Mouse (Mus musculus): ENCODE results near the gene Cdh13. TPM values are rescaled to one million over a fixed set of nuclear protein-coding genes. Genes with fewer than 3 reads are reported as not detected.

Gene Cdh13
- polyA plus RNA-seq, 3 experiments from 2014 or later, result 0.15 to 0.35 TPM; not detected in 1

GRCm38 (mm10) chr8:118448011-118448410 is 164.5 kb downstream of the Cdh13 start:
- ATAC-seq, result no peak

DNA sequence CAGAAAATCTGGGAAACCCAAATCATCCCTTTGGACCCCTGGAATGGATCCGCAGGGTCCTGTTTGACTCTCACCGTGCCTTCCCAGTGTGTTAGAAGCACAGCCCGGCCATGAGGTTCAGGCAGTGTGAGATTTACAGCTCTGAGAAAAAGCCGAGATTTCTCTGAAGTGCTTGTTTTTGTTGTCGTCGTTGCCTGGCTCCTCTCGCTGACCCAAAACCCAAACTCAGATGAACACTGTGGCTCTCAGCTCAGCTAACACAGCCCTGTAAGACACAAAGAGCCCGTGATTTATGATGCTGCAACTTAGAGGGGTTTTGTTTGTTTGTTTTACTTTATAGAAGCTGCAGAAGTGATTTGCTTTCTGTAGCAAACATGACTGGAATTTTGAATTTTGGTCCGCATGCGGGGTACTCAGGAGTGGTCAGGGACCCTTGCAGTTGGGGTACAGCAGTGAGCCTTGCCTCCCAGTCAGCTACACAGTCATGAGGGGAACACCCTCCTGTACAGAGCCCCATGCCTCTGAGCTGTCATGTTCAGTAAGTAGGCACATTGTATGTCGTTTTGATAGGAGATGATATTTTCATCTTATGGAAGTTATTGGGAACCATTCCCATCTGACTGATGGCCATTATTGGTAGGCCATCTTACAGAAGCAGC is 169.0 kb downstream of the Cdh13 start:
- no peak for ATAC-seq

- ATAC-seq, result no peak
Observed at GRCm38 (mm10) chr8:118455245-118455644, 171.7 kb downstream of the Cdh13 start.

GRCm38 (mm10) chr8:118465330-118465948 is 181.9 kb downstream of the Cdh13 start:
- ATAC-seq, result no peak

DNA sequence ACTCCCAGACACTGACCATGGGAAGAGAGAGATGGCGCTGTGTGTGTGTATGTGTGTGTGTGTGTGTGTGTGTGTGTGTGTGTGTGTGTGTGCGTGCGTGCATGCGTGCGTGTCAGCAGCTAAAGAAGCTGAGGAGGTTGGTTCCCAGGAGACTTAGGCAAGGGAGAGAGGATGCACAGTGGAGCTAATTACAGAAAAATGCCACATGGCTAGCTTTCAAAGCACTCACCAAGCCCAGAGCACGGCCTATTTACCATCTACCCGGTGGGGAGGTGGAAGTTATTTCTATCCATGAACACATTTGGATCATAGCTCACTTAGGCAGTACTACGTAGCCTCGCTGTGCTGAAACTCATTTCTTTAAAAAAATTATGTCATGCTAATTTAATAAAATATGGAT is 194.1 kb downstream of the Cdh13 start:
- no peak for ATAC-seq

DNA sequence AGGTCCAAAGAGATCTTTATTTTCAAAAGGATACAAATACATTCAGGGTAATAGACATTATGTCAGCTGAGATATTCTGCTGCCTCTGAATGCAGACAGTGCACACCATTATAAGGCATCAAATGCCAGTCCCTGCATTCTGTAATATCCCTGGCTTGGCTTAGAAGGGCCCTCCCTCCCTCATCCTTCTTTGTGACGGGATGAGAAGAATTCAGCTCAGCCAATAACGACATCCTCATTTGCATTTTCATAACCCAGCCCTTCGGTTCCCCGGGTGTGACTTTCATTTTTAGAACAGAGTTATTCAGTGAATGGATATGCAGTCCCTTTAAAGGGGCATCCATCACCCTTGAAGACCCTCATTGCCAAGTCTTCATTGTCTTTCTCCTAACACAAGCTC is 205.2 kb downstream of the Cdh13 start:
- ATAC-seq, result no peak

DNA sequence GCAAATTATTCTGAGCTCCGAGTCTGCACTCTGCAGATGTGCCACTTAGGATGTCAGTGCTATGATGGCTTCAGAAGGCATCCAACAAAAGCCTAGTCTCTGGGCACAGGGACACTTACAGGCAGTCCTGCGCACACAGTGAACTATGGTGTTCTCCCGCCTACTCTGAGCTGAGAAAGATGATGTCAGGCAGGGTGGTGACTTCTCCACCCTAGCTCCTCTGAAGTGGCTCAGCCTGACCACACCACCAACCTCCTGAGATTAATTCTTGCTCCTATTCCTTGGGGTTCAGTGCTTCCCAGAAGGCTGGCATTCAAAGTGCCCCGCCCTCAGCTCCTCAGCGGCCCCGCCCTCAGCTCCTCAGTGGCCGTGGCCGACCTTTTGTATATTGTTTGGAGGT is 219.0 kb downstream of the Cdh13 start:
- ATAC-seq, result no peak

DNA sequence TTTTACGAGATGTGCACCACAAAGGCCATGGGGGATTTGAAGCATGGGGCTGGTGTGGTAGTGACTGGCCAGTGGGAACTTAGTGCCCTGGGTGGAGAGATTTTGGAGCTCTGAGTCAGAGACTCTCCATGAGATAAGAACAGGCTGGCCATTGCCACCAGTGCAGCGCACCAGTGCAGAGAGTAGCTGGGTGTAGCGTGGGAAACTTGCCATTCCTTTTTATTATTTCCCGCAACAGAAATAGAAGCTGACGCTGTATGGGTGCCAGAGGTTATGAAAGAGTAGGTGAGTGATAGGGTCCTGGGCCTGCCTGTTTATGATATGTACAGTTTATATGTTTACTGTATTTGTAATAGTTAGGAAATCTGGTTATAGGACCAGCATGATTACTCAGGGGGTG is 225.9 kb downstream of the Cdh13 start:
- no peak for ATAC-seq

GRCm38 (mm10) chr8:118513259-118513658 is 229.7 kb downstream of the Cdh13 start:
- no peak for ATAC-seq

DNA sequence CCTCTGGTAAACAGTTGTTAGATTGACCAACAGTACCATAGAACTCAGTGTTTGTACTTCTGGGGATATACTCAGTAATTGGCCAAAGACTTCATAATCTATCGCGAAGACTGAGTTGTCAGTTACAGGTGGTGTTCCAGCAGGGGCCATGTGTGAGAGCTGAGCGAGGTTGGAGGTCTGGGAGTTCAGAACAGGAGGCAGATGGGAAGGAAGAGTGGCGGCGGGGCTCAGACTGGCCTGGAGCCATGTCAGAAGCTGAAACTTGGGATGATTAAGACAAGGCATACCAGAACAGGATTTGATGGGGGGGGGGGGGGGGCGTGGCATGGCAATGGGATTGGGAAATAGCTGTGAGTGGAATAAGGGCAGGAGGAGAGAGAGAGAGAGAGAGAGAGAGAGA is 232.1 kb downstream of the Cdh13 start:
- no peak for ATAC-seq

DNA sequence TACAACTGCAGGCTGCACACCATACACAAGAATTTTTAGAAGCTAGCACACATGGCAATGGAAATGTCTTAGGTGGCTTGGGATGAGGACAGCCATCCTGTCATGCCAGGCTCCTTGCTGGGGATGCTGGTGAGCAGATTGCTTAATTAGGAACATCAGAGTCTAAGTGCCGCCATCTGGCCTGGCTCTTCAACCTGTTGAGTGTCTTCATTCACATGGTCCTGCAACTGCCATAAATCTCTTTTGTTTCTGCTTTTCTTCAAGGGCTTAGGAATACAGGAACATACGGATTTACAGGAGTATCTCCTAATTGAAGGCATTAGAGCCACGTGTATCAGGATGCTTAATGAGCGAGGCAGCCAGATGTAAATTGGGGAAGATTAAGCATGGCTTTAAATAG is 233.5 kb downstream of the Cdh13 start:
- ATAC-seq, result no peak

DNA sequence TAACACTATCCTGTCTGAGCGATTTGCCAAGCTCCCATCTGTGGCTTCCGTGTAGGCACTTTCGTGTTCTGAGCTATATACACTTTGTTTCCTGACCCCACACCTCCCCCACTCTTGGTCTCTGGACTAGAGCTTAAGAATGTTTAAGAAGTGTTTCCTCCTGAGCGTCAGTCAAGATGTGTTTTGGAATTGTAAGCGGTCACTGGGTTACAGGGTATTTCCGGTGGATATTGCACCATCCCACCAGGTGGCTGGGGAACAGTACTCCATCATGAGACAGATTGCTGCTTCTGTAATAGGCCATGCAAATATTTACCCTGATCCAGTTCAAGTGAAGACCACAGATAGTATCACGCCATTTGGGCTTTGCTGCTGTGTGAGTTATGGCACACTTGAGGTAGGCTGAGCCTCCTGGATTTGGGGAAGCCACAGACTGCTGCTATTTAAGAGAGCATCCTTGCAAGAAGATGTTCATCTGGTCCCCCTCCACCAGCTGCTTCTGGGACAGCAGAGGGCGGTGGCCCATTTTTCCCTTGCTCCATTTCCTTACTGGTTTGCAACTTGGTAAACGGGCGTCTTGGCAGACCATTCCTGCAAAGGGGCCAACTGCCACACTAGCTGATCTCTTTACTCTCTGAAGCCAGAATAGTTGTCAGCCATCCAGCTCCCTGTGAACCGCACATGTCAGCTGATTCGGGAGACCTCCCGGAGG is 234.7 kb downstream of the Cdh13 start:
- no peak for ATAC-seq

DNA sequence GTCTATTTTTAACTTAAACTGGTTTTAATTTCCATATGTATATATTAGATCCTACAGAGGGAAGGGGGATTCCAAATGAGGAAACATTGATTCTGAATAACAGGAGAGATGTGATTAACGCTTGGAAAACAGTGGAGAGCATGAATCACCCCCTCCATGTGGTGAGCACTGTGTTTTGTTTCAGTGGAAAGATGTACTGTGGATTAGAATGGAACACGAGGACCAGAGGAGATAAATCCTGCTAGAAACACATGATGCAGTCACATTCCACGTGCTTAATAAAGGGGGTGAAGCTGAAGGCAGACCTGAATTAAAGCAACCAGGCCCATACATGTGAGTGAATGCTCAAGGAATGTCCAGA is 235.2 kb downstream of the Cdh13 start:
- no peak for ATAC-seq

- no peak for ATAC-seq
Observed at GRCm38 (mm10) chr8:118523922-118524321, 240.4 kb downstream of the Cdh13 start.

GRCm38 (mm10) chr8:118538816-118539558 is 255.5 kb downstream of the Cdh13 start:
- ATAC-seq, result no peak

DNA sequence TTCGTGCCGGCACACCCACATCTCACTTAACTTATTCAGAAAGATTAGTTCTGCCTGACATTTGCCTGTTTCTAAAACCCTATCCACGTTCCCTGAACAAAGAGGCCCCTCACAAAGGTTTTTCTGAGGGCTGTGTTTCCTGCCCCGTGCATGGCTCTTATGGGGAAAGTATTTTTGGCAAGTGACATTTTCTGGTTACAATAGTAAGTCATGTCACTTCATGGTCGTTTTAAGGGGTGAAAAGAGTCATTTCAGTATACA is 256.0 kb downstream of the Cdh13 start:
- no peak for ATAC-seq

DNA sequence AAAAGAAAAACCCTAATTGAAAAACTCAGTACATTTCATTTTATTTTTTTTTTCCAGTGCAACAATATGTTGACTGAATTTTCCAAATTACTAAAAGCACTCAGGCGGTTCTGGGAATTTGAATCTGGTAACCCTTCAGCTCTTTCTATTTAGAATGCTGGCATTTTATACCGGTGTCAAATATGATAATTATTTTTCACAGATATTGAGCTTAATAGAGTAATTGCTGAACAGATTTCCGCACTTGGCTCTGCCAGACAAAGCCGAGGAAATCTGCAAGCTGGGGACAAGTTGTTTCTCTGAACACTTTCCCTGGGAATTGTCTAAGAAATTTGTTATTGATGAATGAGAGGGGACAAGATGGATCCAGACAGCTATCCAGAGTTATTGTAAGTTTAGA is 256.4 kb downstream of the Cdh13 start:
- ATAC-seq, result no peak

DNA sequence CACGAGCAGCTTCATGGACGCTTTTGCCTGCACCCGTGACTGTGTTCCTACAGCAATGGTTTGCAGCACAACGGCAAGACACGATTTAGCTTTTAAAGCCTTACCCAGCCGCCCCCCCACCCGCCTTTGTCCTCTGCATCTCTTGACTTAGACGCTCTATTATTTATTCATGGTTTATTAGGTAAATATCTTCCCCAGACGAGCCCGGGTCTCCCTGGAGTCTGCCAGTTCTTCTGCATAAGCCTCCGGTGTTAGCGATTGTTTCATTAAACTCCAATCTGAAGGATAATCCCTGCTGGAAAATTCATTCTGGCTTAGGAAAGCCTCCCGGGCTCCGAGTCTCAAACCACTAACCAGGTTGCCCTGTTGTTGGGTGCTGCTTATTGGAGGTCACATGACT is 268.9 kb downstream of the Cdh13 start:
- no peak for ATAC-seq

GRCm38 (mm10) chr8:118552842-118553241 is 269.3 kb downstream of the Cdh13 start:
- ATAC-seq, result no peak

DNA sequence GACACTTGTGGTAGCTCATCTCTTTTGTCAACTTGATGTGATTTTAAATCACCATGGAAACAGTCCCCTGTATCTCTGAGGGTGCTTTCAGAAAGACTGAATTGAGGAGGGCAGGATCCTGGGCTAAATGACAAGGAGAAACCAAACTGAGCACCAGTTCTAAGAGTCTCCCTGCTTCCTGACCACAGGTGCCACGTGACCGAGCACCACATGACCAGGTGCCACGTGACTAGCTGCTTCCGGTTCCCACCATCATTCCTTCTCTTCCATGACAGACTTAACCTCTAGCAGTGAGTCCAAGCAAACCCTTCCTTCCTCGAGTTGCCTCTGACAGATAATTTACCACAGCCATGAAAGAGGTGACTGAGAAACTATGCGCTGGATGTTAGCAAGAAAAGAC is 280.5 kb downstream of the Cdh13 start:
- ATAC-seq, result no peak

DNA sequence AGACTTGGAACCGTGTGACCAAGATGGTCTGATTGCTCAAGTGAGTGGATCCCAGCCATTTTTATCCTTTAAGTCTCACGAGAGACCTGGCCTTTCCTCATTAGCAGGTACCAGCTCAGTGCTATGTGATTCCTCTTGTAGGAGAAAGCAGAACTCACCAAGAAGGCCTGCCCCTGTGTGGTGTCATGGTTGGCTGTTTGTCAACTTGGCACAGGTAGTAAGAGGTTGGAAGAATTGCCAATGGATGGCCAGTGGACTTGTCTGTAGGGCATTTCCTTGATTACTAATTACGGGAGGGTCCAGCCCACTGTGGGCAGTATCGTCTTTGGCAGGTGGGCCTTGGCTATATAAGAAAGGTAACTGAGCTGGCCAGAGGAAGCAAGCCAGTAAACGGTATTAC is 281.7 kb downstream of the Cdh13 start:
- ATAC-seq, result no peak

DNA sequence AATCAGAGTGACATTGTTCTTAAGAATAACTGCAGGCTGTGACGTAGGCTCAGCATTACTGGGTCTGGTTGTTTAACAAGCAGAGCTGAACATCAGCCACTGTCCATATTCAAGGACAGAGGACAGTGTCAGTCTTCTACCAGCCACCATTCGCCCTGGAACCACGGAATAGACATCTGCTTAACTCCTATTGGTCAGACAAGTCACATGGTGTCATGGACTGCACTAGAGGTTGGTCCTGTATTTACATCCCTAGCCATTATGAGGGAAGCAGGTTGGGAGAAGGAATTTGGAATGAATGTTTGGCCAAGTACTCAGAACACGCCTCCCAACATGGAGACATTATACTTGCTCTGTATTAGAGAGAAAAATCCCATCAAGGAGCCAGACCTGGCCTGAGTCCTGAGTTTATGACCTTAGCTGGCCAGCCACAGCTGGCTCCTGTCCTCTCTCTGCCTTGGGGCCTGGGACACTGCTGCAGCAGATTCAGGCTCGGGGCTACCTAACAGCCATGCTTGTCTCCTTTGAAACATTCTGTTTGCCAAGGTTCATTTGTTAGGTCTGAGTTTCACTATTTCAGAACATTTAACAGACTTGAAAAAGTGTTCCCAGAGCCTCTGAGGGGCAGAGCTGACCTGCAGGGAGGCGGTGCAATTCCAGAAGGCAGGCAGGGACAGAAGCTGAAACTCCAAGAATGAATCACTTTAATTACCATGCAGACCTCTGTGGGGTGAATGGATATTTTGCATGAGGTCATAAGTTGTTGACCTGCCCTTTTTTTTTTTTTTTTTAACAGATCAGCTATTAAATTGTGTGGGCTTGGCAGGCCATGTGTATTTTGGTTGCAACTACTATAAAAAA is 282.6 kb downstream of the Cdh13 start:
- no peak for ATAC-seq

DNA sequence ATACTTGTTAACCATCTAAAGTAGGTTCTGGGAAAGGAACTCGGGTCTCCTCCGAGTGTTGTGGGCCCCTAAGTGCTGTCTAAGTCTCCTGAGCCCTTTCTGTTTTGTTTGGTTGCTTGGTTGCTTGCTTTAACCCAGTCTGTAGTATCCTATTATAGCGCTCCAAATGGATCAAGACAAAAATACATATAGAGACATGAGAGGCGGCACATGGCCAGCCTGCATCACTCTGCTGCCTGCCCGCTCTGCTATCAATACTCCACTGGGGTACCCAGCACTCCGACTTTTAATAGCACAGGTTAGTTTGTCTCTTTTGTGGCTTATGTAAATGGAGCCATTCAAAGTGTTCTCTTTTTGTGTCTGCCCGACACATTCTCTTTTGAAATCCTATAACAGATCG is 285.8 kb downstream of the Cdh13 start:
- ATAC-seq, result no peak

Data from inflammation-experienced regulatory T-cells, adult 6 months (primary cell).